Mouse (Mus musculus): ENCODE measurements at regions not wholly inside any gene's neighbourhood (a gene's known extent, or its start where the extent isn't known, plus 50 kb on each side); places are given as distances from the start of the nearest gene placed in this dataset.

GRCm38 (mm10) chr12:25210597-25210996 lies 113.7 kb upstream of the Id2 start:
- no peak overlapping the region for H3K9ac ChIP-seq (ENCODE audit: low read length)
- ATAC-seq (ENCODE audit: insufficient number of reproducible peaks, low FRiP score, low TSS enrichment, low read depth) (no peak), DNase-seq (ENCODE audit: low spot score) (no peak)
- H3K9me3 ChIP-seq (ENCODE audit: control insufficient read depth, low read length) = no peaks in the 10 kb centered on the region
- H3K27ac ChIP-seq (replicated peaks; ENCODE audit: low read depth, low read length) = no peak overlapping the region
- H3K4me2 ChIP-seq (ENCODE audit: low read depth, severe bottlenecking) = no peak overlapping the region
- peaks cover 5% of the 10 kb centered on the region; the same call in 1 of the 2 replicates for H3K4me1 ChIP-seq (ENCODE audit: control insufficient read depth, insufficient read depth, low read length)
- H3K36me3 ChIP-seq (ENCODE audit: control insufficient read depth, insufficient read depth, low read length) = no peaks in the 10 kb centered on the region
- H3K27me3 ChIP-seq (ENCODE audit: control insufficient read depth, insufficient read depth, low read length) = no peaks in the 10 kb centered on the region
- WGBS = 93% methylated on average over 3 of the region's 3 CpGs
- H3K4me3 ChIP-seq (ENCODE audit: low read depth, low read length) = no peak overlapping the region

DNA sequence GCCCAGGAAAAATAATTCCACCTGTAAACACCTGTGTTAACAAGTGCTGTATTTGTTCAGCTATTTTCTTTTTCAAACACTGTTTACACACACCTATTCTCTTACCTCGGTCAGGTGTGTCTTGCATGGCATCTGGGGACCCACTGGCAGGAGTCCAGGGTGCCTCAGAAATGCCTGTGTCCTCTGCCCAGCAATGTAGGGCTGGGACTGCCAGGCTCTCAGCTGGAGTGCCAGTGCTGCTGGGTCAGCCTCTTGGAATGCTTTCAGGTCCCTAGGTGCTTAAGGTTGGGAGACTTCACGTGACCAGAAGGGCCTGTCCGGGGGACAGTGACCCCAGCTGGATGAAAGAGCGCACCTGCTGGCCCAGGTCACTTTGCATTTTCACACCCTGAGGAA lies 112.4 kb upstream of the Id2 start:
- H3K4me3 ChIP-seq (ENCODE audit: low read depth, low read length) = no peak overlapping the region
- no peak overlapping the region for H3K9ac ChIP-seq (ENCODE audit: low read length)
- H3K27me3 ChIP-seq (ENCODE audit: control insufficient read depth, insufficient read depth, low read length) = no peaks in the 10 kb centered on the region
- H3K4me2 ChIP-seq (ENCODE audit: low read depth, severe bottlenecking) = no peak overlapping the region
- no peak for ATAC-seq (ENCODE audit: insufficient number of reproducible peaks, low FRiP score, low TSS enrichment, low read depth)
- no peak overlapping the region for H3K27ac ChIP-seq (replicated peaks; ENCODE audit: low read depth, low read length)
- peaks cover 5% of the 10 kb centered on the region; the same call in 1 of the 2 replicates for H3K4me1 ChIP-seq (ENCODE audit: control insufficient read depth, insufficient read depth, low read length)
- H3K36me3 ChIP-seq (ENCODE audit: control insufficient read depth, insufficient read depth, low read length) = no peaks in the 10 kb centered on the region
- H3K9me3 ChIP-seq (ENCODE audit: control insufficient read depth, low read length) = no peaks in the 10 kb centered on the region
- 33% methylated on average over 4 of the region's 4 CpGs for WGBS
- no peak for DNase-seq (ENCODE audit: low spot score)

DNA sequence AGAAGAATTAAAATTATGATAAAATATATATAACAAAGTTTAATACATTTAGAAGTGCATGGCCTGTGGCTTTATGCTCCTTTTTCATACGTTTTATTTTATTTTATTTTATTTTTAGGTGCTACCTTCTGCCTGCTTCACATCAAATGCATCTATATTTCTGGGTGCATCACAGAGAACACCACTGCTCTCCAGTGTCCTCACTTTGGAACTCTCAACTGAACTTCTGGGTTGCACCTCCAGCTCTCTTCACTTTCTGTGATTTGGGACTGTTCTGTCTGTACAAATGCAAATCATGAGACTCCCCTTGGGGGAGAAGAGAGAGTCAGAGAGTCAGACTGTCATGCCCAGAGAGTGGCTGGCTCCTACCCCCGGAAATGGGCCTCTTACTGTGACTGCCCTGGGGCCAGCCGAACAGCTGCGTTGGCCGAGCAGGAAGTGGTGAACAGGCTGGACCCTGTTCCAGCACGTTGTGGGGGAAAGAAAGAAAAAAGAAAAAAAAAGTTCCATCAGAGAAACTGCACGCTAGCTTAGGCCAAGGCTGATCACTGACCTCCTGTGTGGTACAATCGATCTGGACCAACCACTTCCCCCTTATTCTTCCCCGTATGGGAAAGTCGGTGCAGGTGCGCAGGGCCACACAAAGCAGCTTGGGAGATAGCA lies 111.9 kb upstream of the Id2 start:
- DNase-seq (ENCODE audit: low spot score) (peak; percentile 41), ATAC-seq (ENCODE audit: insufficient number of reproducible peaks, low FRiP score, low TSS enrichment, low read depth) (no peak)
- H3K4me2 ChIP-seq (ENCODE audit: low read depth, severe bottlenecking) = no peak overlapping the region
- 45% methylated on average over 11 of the region's 11 CpGs for WGBS
- H3K4me3 ChIP-seq (ENCODE audit: low read depth, low read length) = no peak overlapping the region
- no peak overlapping the region for H3K27ac ChIP-seq (replicated peaks; ENCODE audit: low read depth, low read length)
- H3K4me1 ChIP-seq (ENCODE audit: control insufficient read depth, insufficient read depth, low read length) = peaks cover 5% of the 10 kb centered on the region; the same call in 1 of the 2 replicates
- no peaks in the 10 kb centered on the region for H3K9me3 ChIP-seq (ENCODE audit: control insufficient read depth, low read length)
- 0 out of 2 replicates have a peak overlapping the region, but pooled peaks have one; percentile 12 for H3K9ac ChIP-seq (ENCODE audit: low read length)
- H3K27me3 ChIP-seq (ENCODE audit: control insufficient read depth, insufficient read depth, low read length) = no peaks in the 10 kb centered on the region
- no peaks in the 10 kb centered on the region for H3K36me3 ChIP-seq (ENCODE audit: control insufficient read depth, insufficient read depth, low read length)

GRCm38 (mm10) chr12:25203371-25204067 lies 106.6 kb upstream of the Id2 start:
- H3K27me3 ChIP-seq (ENCODE audit: control insufficient read depth, insufficient read depth, low read length) = no peaks in the 10 kb centered on the region
- WGBS = 91% methylated on average over 10 of the region's 10 CpGs
- no peaks in the 10 kb centered on the region for H3K4me1 ChIP-seq (ENCODE audit: control insufficient read depth, insufficient read depth, low read length)
- DNase-seq (ENCODE audit: low spot score) (no peak), ATAC-seq (ENCODE audit: insufficient number of reproducible peaks, low FRiP score, low TSS enrichment, low read depth) (no peak)
- H3K9me3 ChIP-seq (ENCODE audit: control insufficient read depth, low read length) = no peaks in the 10 kb centered on the region
- H3K27ac ChIP-seq (replicated peaks; ENCODE audit: low read depth, low read length) = no peak overlapping the region
- no peak overlapping the region for H3K9ac ChIP-seq (ENCODE audit: low read length)
- H3K36me3 ChIP-seq (ENCODE audit: control insufficient read depth, insufficient read depth, low read length) = no peaks in the 10 kb centered on the region
- H3K4me3 ChIP-seq (ENCODE audit: low read depth, low read length) = no peak overlapping the region
- no peak overlapping the region for H3K4me2 ChIP-seq (ENCODE audit: low read depth, severe bottlenecking)

- H3K36me3 ChIP-seq (ENCODE audit: control insufficient read depth, insufficient read depth, low read length) = no peaks in the 10 kb centered on the region
- H3K4me3 ChIP-seq (ENCODE audit: low read depth, low read length) = no peak overlapping the region
- no peak overlapping the region for H3K4me2 ChIP-seq (ENCODE audit: low read depth, severe bottlenecking)
- no peak for DNase-seq (ENCODE audit: low spot score)
- no peaks in the 10 kb centered on the region for H3K27me3 ChIP-seq (ENCODE audit: control insufficient read depth, insufficient read depth, low read length)
- no peak for ATAC-seq (ENCODE audit: insufficient number of reproducible peaks, low FRiP score, low TSS enrichment, low read depth)
- H3K9me3 ChIP-seq (ENCODE audit: control insufficient read depth, low read length) = no peaks in the 10 kb centered on the region
- H3K4me1 ChIP-seq (ENCODE audit: control insufficient read depth, insufficient read depth, low read length) = no peaks in the 10 kb centered on the region
- no peak overlapping the region for H3K27ac ChIP-seq (replicated peaks; ENCODE audit: low read depth, low read length)
- 90% methylated on average over 4 of the region's 4 CpGs for WGBS
- H3K9ac ChIP-seq (ENCODE audit: low read length) = no peak overlapping the region
These were observed 103.2 kb upstream of the Id2 start for GRCm38 (mm10) chr12:25200161-25200560.

DNA sequence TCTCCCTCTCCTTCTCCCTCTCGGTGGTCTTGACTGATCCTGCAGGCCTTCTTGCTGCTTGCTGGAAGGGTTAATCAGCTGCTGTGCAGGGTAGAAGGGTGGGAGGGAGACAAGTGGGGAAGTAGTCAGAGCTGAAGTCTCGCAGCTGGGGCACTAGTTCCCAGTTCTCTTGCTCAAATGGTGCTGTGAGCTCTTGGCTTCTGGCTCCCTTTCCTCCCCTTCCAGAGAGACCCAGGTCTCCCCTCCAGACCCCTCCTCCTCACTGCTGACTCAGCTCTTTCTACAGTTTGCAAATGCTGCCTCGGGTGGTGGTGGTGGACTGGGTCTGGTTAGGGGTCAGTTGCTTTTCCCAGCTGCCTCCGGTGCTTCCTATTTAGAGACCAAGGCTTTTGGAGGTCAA lies 100.8 kb upstream of the Id2 start:
- Histone ChIP-seq H3K4me2 (ENCODE audit: low read depth, severe bottlenecking) (no peak overlapping the region), H3K4me1 (ENCODE audit: control insufficient read depth, insufficient read depth, low read length) (no peaks in the 10 kb centered on the region), H3K4me3 (ENCODE audit: low read depth, low read length) (no peak overlapping the region), H3K27ac (replicated peaks; ENCODE audit: low read depth, low read length) (no peak overlapping the region), H3K27me3 (ENCODE audit: control insufficient read depth, insufficient read depth, low read length) (no peaks in the 10 kb centered on the region), H3K9me3 (ENCODE audit: control insufficient read depth, low read length) (no peaks in the 10 kb centered on the region), H3K36me3 (ENCODE audit: control insufficient read depth, insufficient read depth, low read length) (no peaks in the 10 kb centered on the region), H3K9ac (ENCODE audit: low read length) (no peak overlapping the region)
- DNase-seq (ENCODE audit: low spot score) = peak; percentile 29
- ATAC-seq (ENCODE audit: insufficient number of reproducible peaks, low FRiP score, low TSS enrichment, low read depth) = no peak
- WGBS = 23% methylated on average over 4 of the region's 4 CpGs

- no peaks in the 10 kb centered on the region for H3K27me3 ChIP-seq (ENCODE audit: control insufficient read depth, insufficient read depth, low read length)
- no peak overlapping the region for H3K4me2 ChIP-seq (ENCODE audit: low read depth, severe bottlenecking)
- ATAC-seq (ENCODE audit: insufficient number of reproducible peaks, low FRiP score, low TSS enrichment, low read depth) = no peak
- H3K9ac ChIP-seq (ENCODE audit: low read length) = no peak overlapping the region
- DNase-seq (ENCODE audit: low spot score) = no peak
- H3K27ac ChIP-seq (replicated peaks; ENCODE audit: low read depth, low read length) = no peak overlapping the region
- no peaks in the 10 kb centered on the region for H3K9me3 ChIP-seq (ENCODE audit: control insufficient read depth, low read length)
- H3K4me1 ChIP-seq (ENCODE audit: control insufficient read depth, insufficient read depth, low read length) = 0 out of 2 replicates have a peak, but pooled peaks cover under 1% of the 10 kb centered on the region
- no peak overlapping the region for H3K4me3 ChIP-seq (ENCODE audit: low read depth, low read length)
- no peaks in the 10 kb centered on the region for H3K36me3 ChIP-seq (ENCODE audit: control insufficient read depth, insufficient read depth, low read length)
- WGBS = 92% methylated on average over 4 of the region's 4 CpGs
These were observed 99.1 kb upstream of the Id2 start for GRCm38 (mm10) chr12:25196022-25196421.

DNA sequence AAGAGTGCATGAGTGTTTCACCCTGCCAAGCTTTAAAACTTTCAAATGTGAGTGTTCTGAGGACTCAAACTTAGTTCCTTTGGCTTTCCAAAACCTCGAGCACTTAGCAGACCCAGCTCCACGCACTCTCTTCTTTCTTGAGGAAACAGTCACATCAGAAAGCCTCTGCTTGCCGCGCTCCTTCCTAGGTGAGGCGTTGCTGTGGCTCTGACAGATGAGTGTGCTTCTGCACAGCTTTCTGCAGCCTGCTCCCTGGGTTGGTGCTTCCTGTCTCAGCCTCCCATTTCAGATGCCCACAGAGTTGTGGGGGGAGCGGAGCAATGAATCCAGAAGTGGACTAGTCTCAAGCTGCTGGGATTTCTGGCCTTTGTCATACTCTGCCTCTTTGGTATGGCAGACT lies 95.3 kb upstream of the Id2 start:
- Histone ChIP-seq H3K4me3 (ENCODE audit: low read depth, low read length) (no peak overlapping the region), H3K4me2 (ENCODE audit: low read depth, severe bottlenecking) (no peak overlapping the region), H3K9ac (ENCODE audit: low read length) (no peak overlapping the region), H3K36me3 (ENCODE audit: control insufficient read depth, insufficient read depth, low read length) (no peaks in the 10 kb centered on the region), H3K9me3 (ENCODE audit: control insufficient read depth, low read length) (no peaks in the 10 kb centered on the region), H3K27me3 (ENCODE audit: control insufficient read depth, insufficient read depth, low read length) (no peaks in the 10 kb centered on the region), H3K27ac (replicated peaks; ENCODE audit: low read depth, low read length) (no peak overlapping the region), H3K4me1 (ENCODE audit: control insufficient read depth, insufficient read depth, low read length) (peaks cover 15% of the 10 kb centered on the region; the same call in 1 of the 2 replicates)
- ATAC-seq (ENCODE audit: insufficient number of reproducible peaks, low FRiP score, low TSS enrichment, low read depth) (no peak), DNase-seq (ENCODE audit: low spot score) (no peak)
- 89% methylated on average over 6 of the region's 6 CpGs for WGBS

All from limb, embryonic 11.5 days (tissue).